Mouse (Mus musculus) layer of hippocampus, postnatal 14 days (tissue): ENCODE measurements at regions not wholly inside any gene's neighbourhood (a gene's known extent, or its start where the extent isn't known, plus 50 kb on each side); places are given as distances from the start of the nearest gene placed in this dataset.
"Not testable (repeated sequence)": the region's sequence is repeated elsewhere in the genome, so short reads cannot be mapped to it uniquely, and the experiment has no call there.

Source experiments
- DNase-seq, 2 experiments: peaks; one replicate each; pipeline ENCODE4 v3.0.0; 2021 to 2022; ENCODE audit warnings: low spot score in 2 of 2, mixed read lengths in 1 of 2

- not testable (repeated sequence) for DNase-seq
Measured at GRCm38 (mm10) chr6:133724627-133725026, 128.9 kb downstream of the Kap start.

GRCm38 (mm10) chr6:133706712-133707111, 146.8 kb downstream of the Kap start:
- DNase-seq = peak in 1 of 2 experiments; percentile 6

- no peak for DNase-seq
Measured at GRCm38 (mm10) chr6:133701625-133702024, 151.9 kb downstream of the Kap start.
